Mouse (Mus musculus): Measurements from ENCODE around the gene Gtpbp3. TPM values are rescaled to one million over a fixed set of nuclear protein-coding genes. Genes with fewer than 3 reads are reported as not detected.
"Not testable (repeated sequence)": the region's sequence is repeated elsewhere in the genome, so short reads cannot be mapped to it uniquely, and the experiment has no call there.

Gtpbp3 gene
- polyA plus RNA-seq, 1 experiment from 2014 or later, result 25.0 TPM

DNA sequence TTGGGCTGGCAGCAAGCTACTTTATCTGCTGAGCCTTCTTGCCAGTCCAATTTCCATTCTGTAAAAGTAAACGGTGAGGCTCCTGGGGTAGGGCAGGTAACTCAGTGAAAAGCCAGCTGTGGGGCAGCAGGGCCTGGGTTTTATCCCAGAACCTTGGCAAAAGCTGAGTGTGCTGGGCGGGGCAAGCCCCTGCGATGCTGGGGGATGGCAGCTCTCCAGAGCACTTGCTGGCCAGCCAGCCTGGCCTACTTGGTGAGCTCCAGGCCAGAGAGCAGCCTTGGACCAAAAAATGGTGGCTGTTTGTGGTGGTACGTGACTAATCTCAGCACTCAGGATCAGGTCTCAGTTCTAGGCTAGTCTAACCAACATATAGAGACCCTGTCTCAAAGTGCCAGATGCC lies 18.1 kb downstream of the Gtpbp3 start:
- no peak overlapping the region for H3K27ac ChIP-seq
- no peak overlapping the region for H3K9ac ChIP-seq
- no peaks in the 10 kb centered on the region for H3K36me3 ChIP-seq
- H3K4me2 ChIP-seq (replicated peaks), result no peak overlapping the region
- H3K4me1 ChIP-seq, result peaks cover 9% of the 10 kb centered on the region; the same call in 1 of the 2 replicates
- H3K9me3 ChIP-seq, result no peaks in the 10 kb centered on the region
- H3K27me3 ChIP-seq, result peaks cover 60% of the 10 kb centered on the region
- no peak overlapping the region for H3K4me3 ChIP-seq
- WGBS, result 81% methylated on average over 4 of the region's 4 CpGs
- ATAC-seq (ENCODE audit: low FRiP score, low read depth), result no peak

DNA sequence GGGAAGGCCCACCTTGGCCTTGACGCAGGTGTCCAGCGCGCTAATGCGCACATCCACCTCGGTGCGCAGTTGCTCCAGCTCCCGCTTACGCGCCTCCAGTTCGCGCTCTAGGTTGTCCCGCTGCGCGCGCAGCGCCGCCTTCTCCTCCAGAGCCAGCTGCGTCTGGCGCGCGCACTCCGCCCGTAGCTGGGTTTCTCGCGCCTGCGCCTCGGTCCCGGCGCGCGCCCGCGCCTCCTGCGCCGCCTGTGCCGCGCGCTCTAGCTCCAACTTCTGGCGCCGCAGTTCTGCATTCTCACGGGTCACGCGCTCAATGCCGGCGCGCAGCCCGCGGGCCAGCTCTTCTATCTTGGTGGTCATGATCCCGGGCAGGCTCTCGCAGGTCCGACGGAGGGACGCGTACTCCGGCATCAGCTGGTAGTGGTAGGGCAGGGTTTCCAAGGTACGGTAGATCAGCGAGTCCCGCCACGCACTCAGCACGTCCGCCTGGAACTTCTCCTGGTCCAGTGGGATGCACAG lies 19.7 kb downstream of the Gtpbp3 start:
- Histone ChIP-seq H3K9ac (peak overlapping the region; percentile 55), H3K4me3 (peak overlapping the region; percentile 46), H3K4me2 (replicated peaks) (peak overlapping the region; percentile 70), H3K27me3 (peaks cover 69% of the 10 kb centered on the region), H3K36me3 (no peaks in the 10 kb centered on the region), H3K4me1 (peaks cover 9% of the 10 kb centered on the region; the same call in 1 of the 2 replicates), H3K27ac (no peak overlapping the region), H3K9me3 (no peaks in the 10 kb centered on the region)
- ATAC-seq (ENCODE audit: low FRiP score, low read depth), result peak; percentile 72; the same call in 1 of the 2 replicates
- WGBS, result under 1% methylated on average over 61 of the region's 61 CpGs

DNA sequence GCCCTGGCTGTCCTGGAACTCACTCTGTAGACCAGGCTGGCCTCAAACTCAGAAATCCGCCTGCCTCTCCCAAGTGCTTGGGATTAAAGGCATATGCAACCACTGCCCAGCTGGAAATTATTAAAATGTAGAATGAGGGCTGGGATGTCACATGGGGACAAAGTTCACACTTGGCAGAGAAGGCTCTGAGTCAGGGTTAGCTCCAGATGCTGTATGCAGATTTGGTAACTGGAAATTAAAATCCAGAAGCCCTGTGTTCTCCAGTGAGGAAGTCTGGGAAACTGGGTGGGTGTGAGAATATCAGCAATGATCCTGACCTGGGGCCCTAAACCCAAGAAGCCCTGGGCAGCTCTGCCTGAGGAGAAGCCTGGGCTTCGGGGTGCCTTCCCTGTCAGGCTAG lies 21.4 kb downstream of the Gtpbp3 start:
- peaks cover 9% of the 10 kb centered on the region; the same call in 1 of the 2 replicates for H3K4me1 ChIP-seq
- no peaks in the 10 kb centered on the region for H3K36me3 ChIP-seq
- H3K4me3 ChIP-seq, result no peak overlapping the region
- H3K9ac ChIP-seq, result no peak overlapping the region
- peaks cover 69% of the 10 kb centered on the region for H3K27me3 ChIP-seq
- no peaks in the 10 kb centered on the region for H3K9me3 ChIP-seq
- no peak overlapping the region for H3K27ac ChIP-seq
- peak overlapping the region; percentile 27; the same call in 1 of the 2 replicates for H3K4me2 ChIP-seq (replicated peaks)
- 56% methylated on average over 2 of the region's 2 CpGs for WGBS
- ATAC-seq (ENCODE audit: low FRiP score, low read depth), result no peak

DNA sequence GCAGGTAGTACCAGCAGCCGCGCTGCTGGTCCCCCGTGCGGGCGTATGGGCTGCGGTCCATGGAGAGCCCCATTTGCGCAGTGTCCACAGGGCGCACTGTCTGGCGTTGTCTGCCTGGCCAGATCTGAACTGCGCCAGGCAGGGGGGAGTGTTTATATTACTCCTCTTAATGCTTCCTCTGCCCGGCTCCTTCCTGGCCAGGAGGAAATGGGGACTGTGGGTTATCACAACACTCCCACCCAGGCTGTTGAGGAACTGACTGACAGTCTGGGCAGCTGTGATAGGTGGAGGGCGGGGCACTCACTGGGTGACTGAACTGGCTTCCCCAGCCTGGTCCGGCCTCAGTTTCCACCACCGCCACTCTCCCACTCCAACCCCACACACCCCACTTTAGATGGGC lies 23.7 kb downstream of the Gtpbp3 start, which contains the start of gene Plvap:
Plvap (minus strand) TSS at position 109 of the 400 bp plus-strand sequence.
- Histone ChIP-seq H3K4me2 (replicated peaks) (peak within 1 kb of the TSS; percentile 24), H3K27me3 (peaks cover 52% of the 10 kb centered on the region), H3K4me3 (peak within 1 kb of the TSS; percentile 15), H3K36me3 (no peaks in the 10 kb centered on the region), H3K9ac (no peak within 1 kb of the TSS), H3K4me1 (peaks cover 9% of the 10 kb centered on the region; the same call in 1 of the 2 replicates), H3K27ac (no peak within 1 kb of the TSS), H3K9me3 (no peaks in the 10 kb centered on the region)
- 55% methylated on average over 14 of the region's 14 CpGs for WGBS
- no peak for ATAC-seq (ENCODE audit: low FRiP score, low read depth)

DNA sequence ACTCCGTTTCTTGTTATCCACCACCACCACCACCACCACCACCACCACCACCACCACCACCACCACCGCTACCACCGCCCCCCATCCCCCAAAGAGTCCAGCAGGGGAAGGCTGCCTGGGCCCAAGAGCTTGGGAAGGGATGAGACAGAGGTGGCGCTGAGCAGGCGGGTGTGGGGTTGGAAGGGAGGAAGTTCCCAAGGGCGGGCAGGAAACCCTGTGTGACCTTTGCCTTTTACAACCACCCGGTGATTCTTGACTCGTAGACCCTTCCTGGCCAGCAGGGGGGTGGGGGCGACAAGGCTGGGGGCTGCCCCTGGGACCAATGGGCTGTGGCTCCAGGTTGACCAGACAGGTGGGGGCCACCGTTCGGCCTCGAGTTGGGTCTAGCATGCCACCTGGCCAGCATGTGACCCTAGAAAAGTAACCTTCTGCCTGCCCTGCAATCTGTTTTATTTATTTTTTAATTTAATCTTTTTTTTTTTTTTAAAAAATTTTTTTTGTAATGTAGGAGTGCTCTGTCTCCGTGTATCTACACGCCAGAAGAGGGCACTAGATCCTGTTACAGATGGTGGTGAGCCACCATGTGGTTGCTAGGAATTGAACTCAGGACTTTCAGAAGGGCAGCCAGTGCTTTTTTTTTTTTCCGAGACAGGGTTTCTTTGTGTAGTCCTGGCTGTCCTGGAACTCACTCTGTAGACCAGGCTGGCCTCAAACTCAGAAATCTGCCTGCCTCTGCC lies 25.3 kb downstream of the Gtpbp3 start:
- H3K27me3 ChIP-seq, result peaks cover 36% of the 10 kb centered on the region
- H3K9me3 ChIP-seq, result no peaks in the 10 kb centered on the region
- no peak overlapping the region for H3K9ac ChIP-seq
- H3K4me1 ChIP-seq, result no peaks in the 10 kb centered on the region
- ATAC-seq (ENCODE audit: low FRiP score, low read depth), result no peak
- no peak overlapping the region for H3K4me3 ChIP-seq
- H3K36me3 ChIP-seq, result no peaks in the 10 kb centered on the region
- 71% methylated on average over 15 of the region's 15 CpGs for WGBS
- H3K27ac ChIP-seq, result no peak overlapping the region
- H3K4me2 ChIP-seq (replicated peaks), result no peak overlapping the region

DNA sequence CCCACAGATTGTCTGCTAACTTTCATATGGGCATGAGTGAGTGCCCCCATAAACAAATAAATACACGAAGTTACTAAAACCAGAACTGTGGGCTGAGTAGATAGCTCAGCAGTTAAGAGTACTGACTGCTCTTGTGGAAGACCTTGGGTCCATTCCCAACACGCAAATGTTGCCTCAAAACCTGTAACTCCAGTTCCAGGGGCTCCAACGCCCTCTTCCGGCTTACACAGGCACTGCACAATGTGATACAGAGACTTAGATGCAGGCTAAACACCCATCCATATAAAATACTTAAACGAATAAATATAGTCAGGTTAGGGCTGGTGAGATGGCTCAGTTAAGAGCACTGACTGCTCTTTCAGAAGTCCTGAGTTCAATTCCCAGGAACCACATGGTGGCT lies 27.1 kb downstream of the Gtpbp3 start:
- Histone ChIP-seq H3K9me3 (no peaks in the 10 kb centered on the region), H3K27me3 (peaks cover 18% of the 10 kb centered on the region), H3K9ac (no peak overlapping the region), H3K36me3 (no peaks in the 10 kb centered on the region), H3K27ac (no peak overlapping the region), H3K4me1 (no peaks in the 10 kb centered on the region), H3K4me3 (no peak overlapping the region), H3K4me2 (replicated peaks) (no peak overlapping the region)
- ATAC-seq (ENCODE audit: low FRiP score, low read depth), result no peak
- 65% methylated on average over 5 of the region's 5 CpGs for WGBS

DNA sequence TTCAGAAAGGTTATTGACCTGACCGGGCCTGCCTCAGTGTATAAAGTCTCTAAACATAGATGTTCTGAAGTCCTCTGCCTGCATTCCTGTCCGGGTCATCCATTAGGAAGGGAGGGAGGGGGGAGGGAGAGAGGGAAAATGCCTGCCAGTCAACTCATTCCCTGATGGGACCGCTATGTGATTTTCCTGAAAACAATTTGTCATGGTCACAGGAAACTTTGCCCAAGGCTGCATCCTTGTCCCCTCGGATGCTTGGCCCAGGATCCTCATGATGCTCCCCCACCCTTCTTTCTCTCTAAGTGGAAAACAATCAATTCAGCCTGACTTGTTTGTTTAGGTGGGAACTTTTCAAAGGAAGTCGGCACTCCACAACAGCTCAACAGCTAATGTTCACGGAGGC lies 28.9 kb downstream of the Gtpbp3 start:
- Histone ChIP-seq H3K9me3 (no peaks in the 10 kb centered on the region), H3K36me3 (no peaks in the 10 kb centered on the region), H3K27ac (no peak overlapping the region), H3K27me3 (peaks cover 1% of the 10 kb centered on the region; the same call in 1 of the 2 replicates), H3K4me2 (replicated peaks) (no peak overlapping the region), H3K9ac (no peak overlapping the region), H3K4me1 (peaks cover 5% of the 10 kb centered on the region; the same call in 1 of the 2 replicates), H3K4me3 (no peak overlapping the region)
- 14% methylated on average over 6 of the region's 6 CpGs for WGBS
- no peak for ATAC-seq (ENCODE audit: low FRiP score, low read depth)

DNA sequence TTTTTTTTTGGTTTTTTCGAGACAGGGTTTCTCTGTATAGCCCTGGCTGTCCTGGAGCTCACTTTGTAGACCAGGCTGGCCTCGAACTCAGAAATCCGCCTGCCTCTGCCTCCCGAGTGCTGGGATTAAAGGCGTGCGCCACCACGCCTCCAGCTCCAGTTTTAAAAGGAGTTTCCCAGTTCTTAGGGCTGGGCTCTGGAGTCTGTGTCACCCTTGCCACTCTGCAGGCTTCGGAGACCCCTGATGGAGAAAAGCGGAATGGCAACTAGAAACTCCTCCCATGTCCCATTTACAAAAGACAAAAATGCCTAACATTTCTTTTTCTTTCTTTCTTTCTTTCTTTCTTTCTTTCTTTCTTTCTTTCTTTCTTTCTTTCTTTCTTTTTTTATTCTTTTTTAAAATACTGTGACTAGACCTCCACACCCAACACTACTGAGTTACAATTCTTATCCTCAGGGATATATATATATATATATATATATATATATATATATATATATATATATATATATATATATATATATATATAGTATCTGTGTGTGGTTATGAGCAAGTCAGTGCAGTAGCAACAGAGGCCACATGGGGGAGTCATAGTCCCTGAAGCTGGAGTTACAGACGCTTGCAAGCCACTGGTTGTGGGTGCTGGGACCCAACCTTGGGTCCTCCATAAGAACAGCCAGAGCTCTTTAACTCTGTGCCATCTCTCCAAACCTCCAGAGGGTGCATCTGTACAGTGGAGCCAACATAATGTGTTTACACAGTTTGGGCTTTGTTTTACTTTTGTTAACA lies 31.3 kb downstream of the Gtpbp3 start:
- H3K36me3 ChIP-seq; ATAC-seq (ENCODE audit: low FRiP score, low read depth); H3K4me3 ChIP-seq; H3K9ac ChIP-seq; H3K9me3 ChIP-seq; H3K4me1 ChIP-seq; H3K27ac ChIP-seq; H3K4me2 ChIP-seq (replicated peaks): not testable (repeated sequence)
- WGBS, result 43% methylated on average over 10 of the region's 10 CpGs
- H3K27me3 ChIP-seq, result peaks cover 19% of the 10 kb centered on the region

DNA sequence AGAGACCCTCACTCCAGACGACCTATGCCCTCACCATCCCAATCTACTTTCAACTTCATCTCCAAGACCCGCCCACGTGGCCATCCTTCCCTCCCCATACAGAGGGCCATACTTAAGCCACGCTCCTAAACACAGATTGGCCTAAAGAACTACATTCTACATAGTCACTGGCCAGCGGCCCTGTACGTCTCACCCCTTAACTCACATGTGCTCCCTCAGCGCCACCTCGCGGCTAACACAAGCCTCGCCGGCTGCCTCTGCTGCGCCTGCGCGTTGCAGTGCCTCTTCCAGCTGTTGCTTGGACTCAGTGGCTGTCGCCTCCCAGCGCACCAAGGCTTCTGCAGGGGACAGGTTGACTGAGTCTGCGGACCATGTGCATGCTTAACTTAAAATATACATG lies 33.7 kb downstream of the Gtpbp3 start:
- peaks cover 41% of the 10 kb centered on the region for H3K27me3 ChIP-seq
- H3K4me2 ChIP-seq (replicated peaks), result peak overlapping the region; percentile 35; the same call in 1 of the 2 replicates
- H3K4me1 ChIP-seq, result peaks cover 19% of the 10 kb centered on the region
- no peak overlapping the region for H3K4me3 ChIP-seq
- H3K27ac ChIP-seq, result no peak overlapping the region
- H3K9ac ChIP-seq, result no peak overlapping the region; the same call in 1 of the 2 replicates
- 3% methylated on average over 17 of the region's 17 CpGs for WGBS
- H3K9me3 ChIP-seq, result no peaks in the 10 kb centered on the region
- H3K36me3 ChIP-seq, result no peaks in the 10 kb centered on the region
- ATAC-seq (ENCODE audit: low FRiP score, low read depth), result peak; percentile 83

DNA sequence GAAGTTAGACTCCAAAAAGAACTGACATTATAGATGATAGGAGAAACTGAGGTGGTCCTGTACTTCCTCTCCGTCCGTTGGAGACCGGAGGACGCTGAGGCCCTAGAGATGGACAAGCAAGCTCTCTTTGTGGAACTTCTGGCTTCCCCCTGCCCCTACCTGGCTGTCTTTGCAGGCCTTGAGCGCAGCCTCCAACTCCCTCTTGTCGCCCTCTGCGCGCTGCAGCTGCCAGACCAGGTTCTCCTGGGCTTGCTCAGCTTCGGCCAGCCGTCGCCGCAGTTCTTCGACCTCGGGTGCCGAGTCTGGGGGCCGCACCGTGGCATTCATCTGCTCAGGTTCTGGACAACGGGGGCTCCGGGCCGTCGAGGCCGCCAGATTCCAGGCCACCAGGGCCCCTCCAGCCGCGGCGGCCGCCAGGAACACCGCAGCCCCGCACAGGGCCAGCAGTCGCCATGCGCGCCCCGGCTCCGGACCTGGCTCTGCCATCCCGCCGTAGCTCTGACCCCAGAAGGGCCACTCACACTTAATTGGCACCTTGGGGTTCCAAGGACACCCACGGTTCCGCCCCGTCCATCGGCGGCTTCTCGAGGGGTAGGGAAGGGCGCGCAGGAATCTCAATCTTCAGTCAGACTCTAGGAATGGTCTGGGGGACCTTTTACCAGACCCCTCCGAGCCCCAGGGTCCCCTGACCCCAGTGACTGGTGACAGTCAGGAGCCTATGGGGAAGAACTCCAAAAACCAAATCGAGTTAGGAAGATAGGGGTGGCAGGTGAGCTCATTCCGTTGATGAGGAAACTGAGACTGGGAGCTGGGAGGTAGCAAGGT lies 37.5 kb downstream of the Gtpbp3 start, which contains the start of gene Ccdc194:
Ccdc194 (minus strand) TSS at position 486 of the 825 bp plus-strand sequence.
- H3K36me3 ChIP-seq, result no peaks in the 10 kb centered on the region
- H3K27ac ChIP-seq, result no peak within 1 kb of the TSS
- H3K9me3 ChIP-seq, result no peaks in the 10 kb centered on the region
- H3K27me3 ChIP-seq, result peaks cover 58% of the 10 kb centered on the region
- peak within 1 kb of the TSS; percentile 21 for H3K4me3 ChIP-seq
- 8% methylated on average over 46 of the region's 46 CpGs for WGBS
- peaks cover 29% of the 10 kb centered on the region for H3K4me1 ChIP-seq
- H3K4me2 ChIP-seq (replicated peaks), result peak within 1 kb of the TSS; percentile 48
- peak within 1 kb of the TSS; percentile 43; the same call in 1 of the 2 replicates for H3K9ac ChIP-seq
- no peak for ATAC-seq (ENCODE audit: low FRiP score, low read depth)

DNA sequence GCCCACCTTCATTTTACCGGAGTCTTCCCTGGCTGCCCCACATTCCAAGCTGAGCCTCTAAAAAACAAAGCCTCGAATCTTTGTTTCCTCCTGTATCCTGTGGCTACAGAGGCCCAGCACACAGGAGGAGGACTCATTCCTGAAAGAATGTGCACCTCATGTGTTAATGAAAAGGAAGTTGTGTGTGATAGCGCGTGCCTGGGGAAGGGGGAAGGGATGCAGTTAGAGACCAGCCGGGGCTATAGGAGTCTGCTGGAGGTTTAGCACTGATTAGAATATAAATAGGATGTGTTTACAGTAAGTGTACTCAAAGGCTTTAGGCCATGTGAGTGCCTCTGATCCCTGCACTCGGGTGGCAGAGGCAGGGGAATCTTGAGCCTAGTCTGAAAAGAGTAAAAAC lies 38.4 kb downstream of the Gtpbp3 start:
- Histone ChIP-seq H3K9me3 (no peaks in the 10 kb centered on the region), H3K4me2 (replicated peaks) (no peak overlapping the region), H3K36me3 (no peaks in the 10 kb centered on the region), H3K27me3 (peaks cover 58% of the 10 kb centered on the region), H3K27ac (no peak overlapping the region), H3K4me3 (no peak overlapping the region), H3K4me1 (peaks cover 27% of the 10 kb centered on the region), H3K9ac (no peak overlapping the region)
- 13% methylated on average over 6 of the region's 6 CpGs for WGBS
- ATAC-seq (ENCODE audit: low FRiP score, low read depth), result no peak

All from limb, embryonic 13.5 days (tissue).